Mouse (Mus musculus) heart, adult 8-10 months (tissue): ENCODE measurements around the gene B4galnt4. TPM values are rescaled to one million over a fixed set of nuclear protein-coding genes. Genes with fewer than 3 reads are reported as not detected.

ENCODE experiments used
- DNase-seq: peaks from one replicate; pipeline ENCODE4 v3.0.0; 2022; ENCODE audit warnings: low spot score
- total RNA-seq, 4 experiments: library from RNA; stranded (reverse); gene quantifications; 2 replicates each; pipeline ENCODE4 v1.2.4; 2022

B4galnt4 gene
- total RNA-seq, 4 experiments from 2014 or later: not detected

DNA sequence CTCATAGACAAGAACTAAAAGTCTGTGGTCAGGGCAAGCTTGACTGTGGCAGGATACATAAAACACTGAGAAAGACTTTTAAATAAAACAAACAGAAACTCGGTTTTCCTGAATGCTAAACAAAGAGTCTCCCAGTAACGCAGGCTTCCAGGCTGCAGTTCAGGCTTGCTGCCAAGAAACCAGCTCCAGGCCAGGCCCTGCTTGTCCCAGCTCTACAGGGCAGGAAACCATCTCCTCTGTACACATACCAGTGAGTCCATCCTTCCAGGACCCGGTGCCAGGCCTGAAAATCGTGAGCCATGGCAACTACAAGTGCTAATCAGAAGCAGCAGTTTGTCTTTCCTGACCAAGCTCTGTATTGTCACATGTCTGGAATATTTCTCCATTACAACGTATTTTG is 19.2 kb upstream of the B4galnt4 start:
- DNase-seq: peak; percentile 80

DNA sequence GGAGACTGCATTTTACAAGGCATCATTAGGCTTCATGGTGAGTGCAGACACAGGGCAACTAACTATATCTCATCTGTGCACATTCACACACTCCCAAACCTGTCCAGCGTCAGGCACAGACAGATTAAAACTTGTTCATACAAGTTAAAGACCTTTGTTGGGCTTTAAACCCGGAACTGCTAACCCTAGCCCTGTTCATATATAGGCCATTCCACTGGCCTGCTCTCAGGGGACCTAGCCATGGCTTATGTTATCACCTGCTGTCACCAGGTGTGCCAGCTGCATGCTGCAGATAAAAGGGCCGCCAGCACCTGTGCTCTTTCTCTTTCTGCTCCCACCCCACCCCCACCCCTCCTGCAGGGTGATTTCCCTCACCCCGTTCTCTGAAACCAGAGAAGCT is 18.4 kb upstream of the B4galnt4 start:
- no peak for DNase-seq

DNA sequence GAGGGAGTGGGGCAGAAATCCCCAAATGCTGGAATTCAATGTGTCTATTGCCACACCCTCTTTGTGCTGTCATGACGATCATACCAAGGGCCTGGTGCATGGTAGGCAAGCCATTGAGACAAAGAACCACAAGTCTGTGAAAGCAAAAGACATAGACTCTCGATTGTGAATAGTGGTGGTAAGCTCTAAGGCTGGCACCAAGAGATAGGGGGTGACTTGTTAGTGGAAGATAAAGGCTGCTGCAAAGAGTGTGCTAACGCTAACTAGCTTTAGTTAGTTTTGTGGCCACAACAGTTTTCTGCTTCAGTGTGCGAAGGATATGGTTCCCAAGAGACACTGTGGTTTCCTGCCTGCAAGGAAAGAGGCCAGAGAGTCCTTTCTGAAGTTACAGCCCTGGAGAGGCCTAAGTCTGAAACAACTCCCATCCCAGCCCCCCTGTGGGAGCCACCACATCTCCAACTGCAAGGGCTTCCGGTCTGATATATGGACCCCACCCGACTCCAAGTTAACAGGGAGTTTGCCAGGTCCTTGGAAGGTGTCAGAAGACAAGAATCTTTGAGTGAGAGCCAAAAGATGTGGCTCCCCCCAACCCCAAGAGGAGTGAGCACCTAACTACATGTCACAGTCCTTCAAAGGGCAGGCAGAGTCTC is 13.8 kb upstream of the B4galnt4 start:
- peak; percentile 59 for DNase-seq

DNA sequence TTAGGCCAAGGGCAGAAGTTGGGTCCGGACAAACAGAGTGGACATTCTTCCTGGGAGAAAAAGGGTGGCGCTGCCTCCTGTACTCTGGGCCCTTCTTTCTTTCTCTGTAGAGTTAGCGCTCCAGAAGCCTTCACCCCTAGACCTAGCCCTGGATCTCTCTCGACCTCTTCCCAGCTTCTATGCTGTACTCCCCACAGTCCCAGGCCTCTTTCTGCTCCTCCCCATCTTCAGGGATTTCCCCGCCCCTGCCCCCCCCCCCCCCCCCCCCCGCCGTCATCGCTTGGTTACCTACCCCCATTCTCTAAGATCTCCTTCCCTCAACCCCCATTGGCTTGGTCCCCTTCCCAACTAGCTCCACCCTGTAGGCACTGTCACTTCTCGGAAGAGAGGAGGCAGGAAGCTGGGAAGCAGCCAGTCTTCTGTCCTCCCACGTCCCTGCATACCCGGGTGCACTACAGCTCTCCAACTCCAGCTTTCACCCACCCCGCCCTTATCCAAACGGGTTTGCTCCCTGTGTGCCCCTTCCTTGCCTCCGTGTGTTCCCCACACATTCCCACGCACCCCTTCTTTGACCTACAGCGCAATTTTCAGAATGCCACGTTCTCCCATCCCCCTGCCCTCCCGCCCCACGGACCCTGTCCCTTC is 13.2 kb upstream of the B4galnt4 start:
- DNase-seq: peak; percentile 92

DNA sequence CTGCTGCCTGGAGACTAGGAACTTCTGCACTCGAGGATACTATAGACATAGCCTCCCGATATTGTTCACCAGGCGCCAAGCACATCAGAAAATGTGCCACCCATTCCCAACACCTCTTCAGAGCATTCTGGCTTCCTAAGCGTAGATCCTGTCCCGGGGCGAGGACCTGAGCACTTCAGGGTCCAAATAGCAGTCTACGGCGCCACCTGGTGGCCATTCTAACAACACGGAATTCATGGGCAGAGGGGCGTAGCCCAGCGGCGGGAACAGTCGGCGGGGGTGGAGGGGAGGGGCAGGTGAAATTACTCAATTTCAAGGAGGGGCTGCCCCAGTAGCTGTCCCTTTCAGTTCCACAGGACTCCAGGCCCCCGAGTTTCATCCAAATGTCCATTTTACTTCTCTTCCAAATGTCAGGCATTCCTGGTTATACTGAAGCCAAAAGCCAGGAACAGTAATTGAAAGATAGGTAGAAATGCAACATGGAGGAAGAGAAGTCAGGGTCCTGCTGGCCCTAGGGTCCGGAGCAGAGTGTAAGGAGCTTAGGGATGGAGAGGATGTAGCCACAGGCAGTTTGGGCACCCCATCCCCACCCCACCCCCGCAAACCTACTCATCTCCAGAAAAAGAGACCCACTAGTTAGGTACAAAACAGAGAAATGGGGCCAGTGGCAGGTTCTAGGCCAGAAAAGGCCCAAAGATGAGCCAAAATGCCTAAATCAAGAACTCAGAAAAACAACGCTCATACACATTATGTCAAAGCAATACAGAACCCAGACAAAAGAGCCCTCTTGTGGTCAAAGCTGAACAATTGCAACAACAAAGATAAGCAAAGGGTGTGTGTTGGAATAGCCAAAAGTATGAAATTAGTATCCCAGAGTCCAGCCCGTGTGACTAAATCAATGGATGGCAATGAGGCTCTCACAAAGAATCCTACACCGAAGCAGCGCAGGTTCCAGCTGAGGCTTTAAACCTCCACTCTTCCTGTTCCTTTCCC is 12.4 kb upstream of the B4galnt4 start:
- DNase-seq: peak; percentile 95

DNA sequence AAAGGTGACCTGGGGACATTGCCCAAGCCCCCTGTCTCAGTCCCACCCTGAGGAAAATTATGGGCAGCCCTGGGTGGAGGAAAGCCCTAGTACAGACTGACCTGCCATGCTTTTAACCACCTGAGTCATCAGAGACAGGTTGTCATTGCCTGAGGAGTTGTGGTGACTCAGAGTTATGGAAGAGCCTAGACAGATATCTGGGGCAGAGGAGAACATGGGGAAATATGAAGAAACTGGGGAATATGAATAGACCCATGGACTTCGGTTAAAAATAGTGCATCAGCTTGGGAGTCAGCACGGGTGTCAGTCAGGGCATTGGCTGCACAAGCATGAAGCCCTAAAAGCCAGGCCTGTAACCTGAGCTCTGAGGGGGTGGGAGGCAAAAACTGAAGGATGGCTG is 11.6 kb upstream of the B4galnt4 start:
- no peak for DNase-seq

DNA sequence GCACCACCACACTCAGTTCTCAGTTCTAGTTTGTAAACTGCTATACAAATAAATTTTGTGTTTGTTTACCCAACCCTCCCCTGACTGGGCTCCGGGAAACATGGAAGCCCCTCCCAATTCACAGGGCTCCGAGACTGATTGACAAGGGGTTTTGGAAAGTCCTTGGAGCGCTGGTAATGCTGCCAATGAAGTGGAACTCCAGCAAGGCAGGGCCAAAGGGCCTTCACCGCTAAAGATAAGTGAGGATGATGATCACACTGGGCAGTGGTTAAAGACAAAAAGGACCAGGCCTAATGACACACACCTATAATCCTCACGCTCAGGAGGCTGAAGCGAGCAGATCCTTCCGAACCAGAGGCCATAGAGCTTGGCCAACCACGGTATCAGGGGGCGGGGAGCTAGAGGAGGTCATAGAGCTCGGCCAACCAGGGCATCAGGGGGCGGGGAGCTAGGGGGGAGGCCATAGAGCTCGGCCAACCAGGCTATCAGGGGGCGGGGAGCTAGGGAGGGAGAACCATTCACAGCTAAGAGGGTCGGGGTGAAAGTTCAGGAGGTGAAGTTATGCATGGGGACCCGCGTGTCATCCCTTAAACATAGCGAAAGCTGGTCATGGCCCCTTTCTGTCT is 9.7 kb upstream of the B4galnt4 start:
- no peak for DNase-seq

DNA sequence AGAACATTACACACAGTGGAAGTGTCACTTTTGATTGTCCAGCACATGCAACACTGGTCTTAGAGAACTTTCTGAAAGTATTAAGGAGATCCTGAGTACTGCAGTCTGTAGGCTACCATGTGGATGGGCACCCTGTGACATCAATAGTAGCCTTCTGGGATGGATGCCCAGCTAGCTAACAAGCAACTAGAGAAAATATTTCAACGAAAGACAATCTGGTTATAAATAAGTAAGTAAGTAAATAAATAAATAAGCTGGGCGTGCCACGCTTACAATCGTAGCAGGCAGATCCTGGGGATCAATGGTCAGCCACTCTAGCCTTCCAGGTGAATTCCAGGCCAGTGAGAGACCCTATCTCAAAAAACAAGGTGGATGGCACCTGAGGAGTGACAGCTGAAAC is 8.9 kb upstream of the B4galnt4 start:
- no peak for DNase-seq

DNA sequence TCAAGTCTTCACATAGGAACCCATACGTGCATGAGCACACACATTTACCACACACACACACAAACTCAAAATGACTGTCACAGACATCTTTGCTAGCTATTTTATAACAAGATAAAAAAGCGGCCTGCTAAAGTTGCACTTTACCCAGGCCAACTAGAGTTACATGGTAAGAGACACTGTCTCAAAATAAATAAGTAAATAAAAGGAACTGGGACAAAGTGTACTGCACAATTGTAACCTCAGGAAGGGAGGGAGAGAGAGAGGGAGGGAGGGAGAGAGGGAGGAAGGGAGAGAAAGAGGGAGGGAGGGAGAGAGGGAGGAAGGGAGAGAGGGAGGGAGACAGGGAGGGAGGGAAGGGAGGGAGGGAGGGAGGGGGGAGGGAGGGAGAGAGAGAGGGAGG is 8.5 kb upstream of the B4galnt4 start:
- no peak for DNase-seq

DNA sequence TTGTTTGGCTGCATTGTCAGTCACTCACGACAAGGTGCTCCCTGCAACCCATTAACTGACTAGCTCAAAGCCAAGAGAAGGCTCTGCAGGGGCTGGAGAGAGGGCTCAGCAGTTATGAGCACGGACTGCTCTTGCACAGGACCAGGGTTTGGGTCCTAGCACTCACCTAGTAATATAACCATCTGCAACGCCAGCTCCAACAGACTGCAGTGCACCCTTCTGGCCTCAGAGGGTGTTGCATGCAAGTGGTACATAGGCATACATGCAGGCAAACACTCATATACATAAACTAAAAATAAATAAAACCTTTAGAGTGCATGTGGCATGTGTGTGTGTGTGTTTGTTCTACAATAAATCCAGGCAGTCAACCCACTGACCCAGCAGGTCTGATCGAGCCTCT is 5.1 kb upstream of the B4galnt4 start:
- no peak for DNase-seq

DNA sequence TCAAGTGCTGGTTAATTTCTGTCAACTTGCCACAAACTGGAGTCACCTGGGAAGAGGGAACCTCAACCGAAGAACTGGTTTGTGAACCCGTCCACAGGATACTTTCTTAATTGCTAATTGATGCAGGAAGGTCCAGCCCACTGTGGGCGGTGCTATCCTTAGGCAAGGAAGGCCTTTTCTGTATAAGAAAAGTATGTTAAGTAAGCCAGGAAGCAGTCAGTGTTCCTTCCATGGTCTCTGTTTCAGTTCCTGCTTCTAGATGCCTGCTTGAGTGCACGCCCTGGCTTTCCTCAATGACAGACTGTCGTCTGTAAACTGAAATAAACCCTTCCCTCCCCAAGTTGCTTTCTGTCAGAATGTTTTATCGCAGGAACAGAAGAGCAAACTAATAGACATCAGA is 3.9 kb upstream of the B4galnt4 start:
- no peak for DNase-seq

DNA sequence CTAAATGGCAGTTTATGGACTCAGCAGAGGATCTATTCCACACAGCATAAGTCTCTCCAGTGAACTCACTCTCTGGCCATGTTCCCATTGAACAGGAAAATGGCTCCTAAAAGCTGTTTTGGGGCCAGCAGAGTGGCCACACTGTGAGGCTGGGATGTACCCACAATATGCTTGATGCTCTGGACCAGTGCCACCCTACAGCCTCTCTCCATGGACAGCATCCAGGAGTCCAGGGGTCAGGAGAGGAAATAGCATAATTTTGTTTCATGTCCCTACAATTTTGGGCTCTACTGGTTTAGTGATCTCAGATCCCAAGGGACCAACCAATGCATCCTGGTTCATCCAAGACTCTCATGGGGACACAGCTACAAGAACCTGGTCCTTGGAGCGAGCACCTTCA is 3.4 kb upstream of the B4galnt4 start:
- no peak for DNase-seq

DNA sequence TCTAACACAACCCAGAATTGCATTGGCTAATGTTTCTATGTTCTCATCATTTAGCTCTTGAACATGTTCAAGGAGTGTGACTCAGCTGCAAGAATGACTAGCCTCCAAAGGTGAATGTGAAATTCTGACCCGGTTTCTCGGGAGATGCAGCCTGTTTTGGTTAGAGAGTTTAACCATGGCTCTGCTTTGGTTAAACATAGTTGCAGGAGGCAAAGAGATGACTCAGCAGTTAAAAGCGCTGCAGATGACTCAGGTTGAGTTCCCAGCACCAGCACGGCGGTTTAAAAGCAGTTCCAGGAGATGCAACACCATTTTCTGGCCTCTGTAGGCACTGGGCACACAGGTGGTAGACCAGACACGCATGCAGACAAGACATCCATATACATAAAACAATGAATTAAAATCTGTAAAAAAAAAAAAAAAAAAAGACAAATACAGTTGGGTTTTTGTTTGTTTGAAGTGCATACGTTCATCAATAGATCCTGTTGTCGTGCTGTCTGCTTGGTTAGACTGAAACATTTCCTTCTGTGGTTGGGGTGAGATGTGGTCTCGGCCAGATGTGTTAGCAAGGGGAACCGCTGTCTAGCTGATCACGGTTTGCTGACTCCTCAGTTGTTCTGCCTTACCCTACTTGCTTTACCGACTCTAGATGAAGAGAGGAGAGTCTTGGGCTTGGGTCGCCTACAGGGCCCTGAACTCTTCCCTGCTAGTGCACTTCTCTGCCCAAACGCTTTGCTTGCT is 2.1 kb upstream of the B4galnt4 start:
- no peak for DNase-seq

DNA sequence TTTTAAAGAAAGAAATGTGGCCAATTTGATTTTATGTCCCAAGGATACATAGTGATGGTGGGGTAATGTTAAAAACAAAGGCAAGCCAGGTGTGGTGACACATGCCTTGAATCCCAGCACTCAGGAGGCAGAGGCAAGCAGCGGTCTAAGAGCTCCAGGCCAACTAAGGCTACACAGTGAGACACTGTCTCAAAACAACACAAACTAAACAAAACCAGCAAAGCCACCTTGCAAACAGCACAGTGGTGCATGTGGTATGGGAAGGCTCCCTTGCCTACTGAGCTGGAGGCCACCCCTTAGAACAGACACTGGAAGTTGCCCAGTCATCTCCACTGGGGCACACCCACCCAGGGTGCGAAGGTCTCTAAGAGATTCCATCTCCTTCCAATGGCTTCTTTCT is 975 bp upstream of the B4galnt4 start:
- DNase-seq: no peak

DNA sequence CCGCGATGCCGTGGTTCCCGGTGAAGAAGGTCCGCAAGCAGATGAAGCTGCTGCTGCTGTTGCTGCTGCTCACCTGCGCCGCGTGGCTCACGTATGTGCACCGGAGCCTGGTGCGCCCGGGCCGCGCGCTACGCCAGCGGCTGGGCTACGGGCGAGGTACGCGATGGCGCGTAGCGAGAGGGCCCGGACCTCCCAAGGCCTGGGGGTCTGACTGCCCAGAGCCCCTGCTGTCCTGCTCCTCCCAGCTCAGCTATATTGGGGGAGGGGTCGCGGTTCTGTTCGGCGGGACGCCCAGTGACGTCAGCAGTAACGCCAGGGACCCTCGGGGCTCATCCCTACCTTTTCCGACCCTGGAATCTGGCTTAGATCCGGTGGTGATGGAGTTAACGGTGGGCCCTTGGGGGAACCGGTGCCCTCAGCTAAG is 377 bp downstream of the B4galnt4 start:
- DNase-seq: no peak

DNA sequence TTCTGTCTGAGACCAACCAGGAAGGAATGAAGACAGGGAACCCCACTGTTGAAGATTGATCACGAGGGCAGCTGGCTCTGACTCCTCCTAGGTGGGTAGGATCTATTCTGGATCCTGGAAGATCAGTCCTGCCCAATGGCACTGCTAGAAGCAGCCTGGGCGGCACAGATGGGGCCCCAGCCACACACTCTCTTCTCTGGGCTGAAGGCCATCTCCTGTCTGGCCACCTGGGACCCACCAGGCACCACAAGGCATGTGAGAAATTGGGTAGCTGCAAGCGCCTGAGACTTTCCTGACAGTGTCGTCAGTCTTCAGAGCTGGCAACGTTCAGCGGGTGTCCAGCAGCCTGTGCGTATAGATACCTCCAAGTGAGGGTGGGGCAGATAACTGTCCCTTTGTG is 1.6 kb downstream of the B4galnt4 start:
- DNase-seq: no peak

DNA sequence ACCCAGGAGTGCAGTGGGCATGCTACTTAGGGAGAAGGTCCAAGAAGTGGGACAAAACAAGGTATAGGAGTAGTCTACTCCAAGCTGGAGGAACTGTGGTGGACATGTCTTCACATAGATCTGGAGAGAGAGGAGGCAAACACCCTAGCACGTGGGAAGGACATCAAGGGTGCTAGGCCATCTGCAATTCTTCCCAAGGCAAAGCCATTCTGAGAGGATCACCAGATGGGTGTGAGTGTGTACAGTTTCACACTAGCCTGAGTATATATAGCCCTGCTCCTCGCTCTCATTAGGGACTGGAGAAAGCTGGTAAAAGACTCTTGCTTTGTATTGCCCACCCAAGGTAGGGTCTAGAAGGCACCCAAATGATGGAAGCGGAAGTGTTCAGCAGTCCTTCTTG is 2.4 kb downstream of the B4galnt4 start:
- no peak for DNase-seq

DNA sequence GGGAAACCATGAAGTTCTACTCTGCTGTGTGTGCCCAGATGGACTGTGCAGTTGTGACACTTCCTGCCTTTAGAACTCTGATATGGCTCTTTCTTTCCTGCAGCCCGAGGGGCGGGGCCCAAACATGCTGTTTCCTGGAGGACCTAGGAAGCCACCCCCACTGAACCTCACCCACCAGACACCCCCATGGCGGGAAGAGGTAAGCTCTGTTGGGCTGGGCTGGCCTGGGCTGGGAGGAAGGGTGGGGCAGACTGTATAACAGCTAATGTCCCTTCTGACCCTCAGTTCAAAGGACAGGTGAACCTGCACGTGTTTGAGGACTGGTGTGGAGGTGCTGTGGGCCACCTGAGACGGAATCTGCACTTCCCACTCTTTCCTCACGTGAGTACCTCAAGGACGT is 3.3 kb downstream of the B4galnt4 start:
- DNase-seq: no peak

DNA sequence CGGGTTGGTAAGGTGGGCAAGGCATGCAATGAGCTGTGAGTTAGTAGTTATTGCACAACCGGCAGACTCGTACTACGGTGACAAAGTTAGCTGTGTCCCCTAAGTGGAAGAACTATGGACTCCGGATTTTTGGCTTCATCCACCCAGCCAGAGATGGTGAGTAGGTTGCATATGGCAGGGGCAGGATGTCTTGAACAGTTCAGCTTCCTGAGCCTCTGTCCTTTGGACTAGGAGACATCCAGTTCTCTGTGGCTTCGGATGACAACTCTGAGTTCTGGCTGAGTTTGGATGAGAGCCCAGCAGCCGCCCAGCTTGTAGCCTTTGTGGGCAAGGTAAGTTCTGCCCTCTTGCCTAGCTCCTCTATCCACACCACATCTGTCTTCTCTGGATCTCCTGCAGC is 3.7 kb downstream of the B4galnt4 start:
- no peak for DNase-seq

DNA sequence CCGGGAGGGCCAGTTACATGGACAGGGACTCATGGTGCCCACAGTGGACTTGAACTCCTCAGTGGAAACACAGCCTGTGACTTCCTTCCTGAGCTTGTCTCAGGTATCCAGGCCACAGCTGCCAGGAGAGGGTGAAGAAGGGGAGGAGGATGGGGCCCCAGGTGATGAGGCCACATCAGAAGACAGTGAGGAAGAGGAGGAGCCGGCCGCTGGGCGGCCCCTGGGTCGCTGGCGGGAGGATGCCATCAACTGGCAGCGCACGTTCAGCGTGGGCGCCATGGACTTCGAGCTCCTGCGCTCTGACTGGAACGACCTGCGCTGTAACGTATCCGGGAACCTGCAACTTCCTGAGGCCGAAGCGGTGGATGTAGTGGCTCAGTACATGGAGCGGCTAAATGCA is 7.4 kb downstream of the B4galnt4 start:
- DNase-seq: no peak
